Mouse (Mus musculus): ENCODE data around the gene Ifitm1.
"Not testable (repeated sequence)": the region's sequence is repeated elsewhere in the genome, so short reads cannot be mapped to it uniquely, and the experiment has no call there.

Ifitm1 gene

DNA sequence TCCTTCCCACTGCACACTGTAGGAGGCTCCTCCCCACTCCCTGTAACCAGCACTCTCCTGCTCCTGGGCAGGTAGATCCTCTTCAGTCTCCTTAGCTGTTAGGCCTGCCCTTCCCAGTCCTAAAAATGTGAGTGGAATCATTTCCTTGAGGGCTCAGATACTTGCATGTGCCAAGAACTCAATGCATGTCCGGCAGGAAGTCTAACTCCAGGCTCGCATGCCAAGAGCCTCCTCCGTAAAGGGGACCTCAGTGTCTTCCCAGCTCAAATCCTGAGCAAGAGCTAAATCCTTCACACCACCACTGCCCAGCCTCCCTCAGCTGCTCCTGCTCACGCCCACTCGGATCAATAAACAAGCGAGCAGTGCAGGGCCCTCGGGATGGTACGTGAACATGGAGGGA lies 16.0 kb upstream of the Ifitm1 start:
- no peak for DNase-seq

DNA sequence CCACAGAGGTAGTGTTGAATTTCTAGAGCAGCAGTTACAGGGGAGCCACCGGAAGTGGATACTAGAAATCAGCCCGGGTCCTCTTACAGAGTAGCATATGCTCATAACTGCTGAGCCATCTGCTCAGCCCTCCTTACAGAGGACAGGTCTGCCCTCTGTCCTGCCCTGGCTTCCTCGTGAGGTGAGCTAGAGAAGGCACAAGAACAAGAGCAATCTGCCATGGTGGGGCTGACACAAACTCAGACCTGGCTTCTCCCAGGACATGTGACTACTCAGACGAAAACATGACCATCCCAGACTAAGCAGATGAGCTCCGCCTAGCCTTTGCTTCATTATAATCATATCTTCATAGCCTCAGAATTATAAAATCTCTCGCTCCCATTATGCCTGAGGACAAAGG lies 15.3 kb upstream of the Ifitm1 start:
- DNase-seq = no peak

- DNase-seq = no peak
Observed at GRCm38 (mm10) chr7:140952441-140952840, 14.6 kb upstream of the Ifitm1 start.

DNA sequence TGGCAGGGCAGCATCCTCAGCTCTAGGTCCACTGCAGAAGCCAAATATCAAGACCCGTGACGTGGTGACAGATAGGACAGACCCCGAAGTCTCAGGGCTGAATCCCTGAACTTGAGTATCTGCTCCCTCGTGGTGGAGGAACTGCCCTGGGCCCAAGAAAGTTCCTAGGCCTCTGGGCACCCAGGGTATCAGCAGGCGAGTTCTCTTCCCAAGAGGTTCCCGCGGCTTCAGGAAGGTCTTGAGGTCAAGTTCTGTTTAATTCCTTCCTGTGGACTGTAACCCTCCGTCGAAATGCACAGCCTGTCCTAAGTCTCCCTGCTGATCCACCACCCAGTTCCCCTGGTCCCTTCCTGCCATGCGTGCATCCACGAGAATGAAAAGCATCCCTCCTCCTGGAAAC lies 13.9 kb upstream of the Ifitm1 start:
- DNase-seq = no peak

- DNase-seq = no peak
Observed at GRCm38 (mm10) chr7:140953800-140954732, 13.0 kb upstream of the Ifitm1 start.

DNA sequence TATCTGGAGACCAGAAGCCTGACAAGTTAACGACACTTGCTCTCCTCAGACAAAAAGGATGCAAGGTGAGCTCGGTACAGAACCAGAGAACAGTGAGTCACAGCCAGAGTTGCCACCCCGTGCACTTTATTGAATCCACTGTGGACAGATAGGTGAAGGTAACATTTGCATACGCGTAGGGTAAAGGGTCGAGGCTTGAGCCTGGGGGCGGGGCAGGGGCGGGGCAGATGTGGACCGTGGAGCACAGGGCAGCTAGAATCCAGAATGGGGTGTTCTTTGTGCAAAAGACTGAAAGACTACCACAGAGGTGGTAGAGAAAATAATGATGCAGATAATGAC lies 12.3 kb upstream of the Ifitm1 start:
- no peak for DNase-seq

DNA sequence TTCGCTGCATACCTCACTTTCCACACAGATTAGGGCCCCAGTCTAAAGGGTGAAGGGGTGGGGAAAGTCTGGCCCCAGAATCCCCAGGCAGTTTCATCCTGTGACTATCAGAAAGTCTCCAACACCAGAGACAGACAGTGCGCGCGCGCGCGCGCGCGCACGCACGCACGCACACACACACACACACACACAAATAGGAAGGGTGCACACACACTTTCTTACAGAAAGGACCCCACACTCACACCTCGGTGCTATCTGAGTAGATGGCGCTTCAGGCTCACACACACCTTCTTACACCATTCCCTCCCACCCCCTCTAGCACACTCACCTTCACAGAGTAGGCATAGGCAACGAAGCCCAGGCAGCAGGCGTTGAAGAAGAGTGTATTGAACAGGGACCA lies 11.7 kb upstream of the Ifitm1 start:
- no peak for DNase-seq

DNA sequence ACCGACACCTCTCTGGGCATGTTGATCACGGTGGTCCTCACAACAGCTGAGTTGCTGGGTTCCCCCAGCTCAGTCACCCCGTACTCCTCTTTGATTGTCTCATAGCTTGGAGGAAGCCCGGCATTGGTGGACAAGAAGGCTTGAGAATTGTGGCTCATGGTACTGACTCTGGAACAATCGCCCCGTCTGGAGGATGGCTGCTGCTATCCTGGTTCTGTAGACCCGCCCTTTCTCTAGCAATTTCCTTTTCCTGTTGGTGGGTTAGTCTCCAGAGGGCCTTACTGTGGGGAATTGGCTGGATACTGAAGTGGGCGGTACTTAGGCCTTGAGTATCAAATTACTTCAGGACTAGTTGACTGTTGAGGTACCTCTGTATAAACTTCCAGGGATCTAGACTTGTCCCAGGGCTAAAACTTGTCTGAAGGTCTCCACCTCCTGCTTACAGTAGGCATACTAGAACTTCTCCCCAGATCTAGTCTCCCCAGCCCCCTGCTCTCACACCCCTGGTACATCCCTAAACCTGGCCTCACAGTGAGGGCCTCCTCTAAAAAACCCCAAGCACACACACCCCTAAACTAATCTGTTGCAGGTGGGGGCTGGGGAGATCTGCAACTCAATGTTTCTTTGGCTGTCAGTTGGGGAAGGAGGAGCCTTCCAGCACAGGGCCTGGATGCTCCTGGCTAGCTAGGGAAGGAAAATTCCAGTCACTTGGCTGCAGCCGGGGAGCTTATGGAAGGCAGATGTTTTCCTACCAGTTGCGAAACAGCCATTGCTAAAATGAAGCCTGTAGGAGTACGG lies 11.1 kb upstream of the Ifitm1 start, which contains the start of the genes Gm45717 and Ifitm2:
Gene Gm45717, minus strand, starts transcription at position 180 of the 798 bp plus-strand sequence.
Gene Ifitm2, minus strand, starts transcription at position 230 of the 798 bp plus-strand sequence.
- no peak for DNase-seq

DNA sequence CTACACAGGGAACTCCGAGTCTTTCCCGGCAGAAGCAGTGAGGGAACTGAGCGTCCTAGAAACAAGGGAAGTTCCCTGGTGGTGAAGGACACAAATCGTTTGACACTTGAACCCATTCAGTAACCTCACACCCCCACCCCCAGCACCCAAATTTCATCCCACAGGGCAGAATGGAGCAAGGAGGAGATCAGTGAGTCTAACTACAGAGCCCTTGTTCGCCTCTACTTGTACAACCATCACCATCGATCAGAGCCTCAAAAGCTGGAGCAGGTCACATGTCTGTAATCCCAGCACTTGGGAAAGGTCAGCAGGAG lies 10.5 kb upstream of the Ifitm1 start:
- DNase-seq = no peak

DNA sequence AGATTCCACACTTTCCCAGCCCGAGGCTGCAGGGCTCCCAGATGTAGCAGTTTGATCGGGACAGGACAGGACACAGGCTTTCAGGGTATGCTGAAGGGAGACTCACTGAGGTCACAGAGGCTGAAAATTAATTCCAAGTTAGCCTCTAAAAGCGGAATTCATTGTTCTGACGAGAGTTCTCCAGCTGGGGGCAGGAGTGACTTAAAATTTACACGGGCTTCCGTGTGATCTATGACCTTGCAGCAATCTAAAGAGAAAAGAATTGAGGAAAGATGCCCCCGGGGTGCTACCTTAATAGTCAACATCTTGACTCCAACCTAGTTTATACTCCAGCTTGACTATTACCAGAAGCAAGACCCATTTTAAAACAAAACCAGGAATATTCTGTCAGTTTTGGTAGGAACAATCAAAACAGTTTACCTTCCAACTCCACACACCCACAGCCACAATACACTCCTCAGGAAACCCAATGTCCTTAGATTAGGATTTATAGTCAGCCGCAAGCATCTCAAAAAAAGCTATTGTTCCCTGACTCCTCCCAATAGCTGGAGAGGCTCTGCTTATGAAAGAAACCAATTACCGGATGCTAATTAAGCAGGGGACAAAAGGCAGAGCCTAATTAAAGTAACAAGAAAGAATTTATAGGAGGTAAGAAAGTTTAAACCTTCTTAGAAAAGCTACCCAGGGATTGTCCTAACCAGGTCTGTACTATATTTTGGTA lies 7.7 kb upstream of the Ifitm1 start:
- no peak for DNase-seq

DNA sequence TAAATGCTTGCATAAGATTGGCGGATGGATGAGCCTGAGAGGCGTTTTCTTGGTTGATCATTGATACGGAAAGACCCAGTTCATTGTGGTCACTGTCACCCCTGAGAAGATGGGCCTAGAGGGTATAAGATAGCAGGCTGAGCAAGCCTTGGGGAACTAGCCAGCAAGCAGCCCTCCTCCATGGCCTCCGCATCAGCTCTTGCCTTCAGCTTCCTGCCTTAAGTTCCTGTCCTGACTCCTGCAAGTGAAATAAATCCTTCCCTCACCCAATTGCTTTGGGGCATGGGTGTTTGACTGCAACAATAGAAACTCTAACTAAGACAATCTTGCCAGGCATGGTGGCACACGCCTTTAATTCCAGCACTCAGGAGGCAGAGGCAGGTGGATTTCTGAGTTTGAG lies 7.0 kb upstream of the Ifitm1 start:
- no peak for DNase-seq

DNA sequence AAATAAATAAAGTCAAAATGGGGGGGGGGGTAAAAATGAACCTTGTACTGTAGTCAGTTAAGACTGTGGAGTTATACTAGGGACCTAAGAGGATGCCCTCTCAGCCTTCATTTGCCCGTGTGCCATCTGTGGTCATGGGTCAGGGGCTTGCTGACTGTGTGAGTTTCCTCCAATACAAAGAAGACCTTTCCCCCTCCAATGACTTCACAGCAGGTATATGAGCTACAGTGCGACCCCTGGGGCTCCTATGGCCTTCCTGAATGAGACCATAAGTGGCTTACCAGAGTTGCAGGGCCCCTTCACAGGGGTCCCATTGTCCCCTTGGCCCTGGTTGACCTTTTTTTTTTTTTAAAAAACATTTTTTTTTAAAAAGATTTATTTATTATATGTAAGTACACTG lies 5.6 kb upstream of the Ifitm1 start:
- no peak for DNase-seq

GRCm38 (mm10) chr7:140962733-140963132 lies 4.3 kb upstream of the Ifitm1 start:
- no peak for DNase-seq

- DNase-seq = no peak
Observed at GRCm38 (mm10) chr7:140967862-140968591, 1.0 kb downstream of the Ifitm1 start.

DNA sequence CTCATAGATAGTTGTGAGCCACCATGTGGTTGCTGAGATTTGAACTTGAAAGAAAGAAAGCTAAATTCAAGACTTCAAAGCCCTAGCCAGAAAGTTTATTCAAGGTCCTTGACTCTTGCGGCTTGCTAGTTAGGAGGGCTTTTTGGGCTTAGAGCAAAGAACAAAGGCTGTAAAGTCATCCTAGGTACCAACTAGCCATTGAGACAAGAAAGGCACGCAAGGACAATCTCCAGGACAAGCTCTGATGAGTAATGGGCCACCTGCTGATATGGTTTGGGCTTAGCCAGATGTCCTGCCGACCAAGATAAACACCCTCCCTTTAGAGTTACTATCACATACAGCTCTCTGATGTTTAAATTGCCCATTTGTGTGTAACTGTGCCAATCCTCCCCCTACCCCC lies 1.7 kb downstream of the Ifitm1 start:
- DNase-seq = not testable (repeated sequence)

- no peak for DNase-seq
Observed at GRCm38 (mm10) chr7:140970931-140971330, 3.9 kb downstream of the Ifitm1 start.

- DNase-seq = no peak
Observed at GRCm38 (mm10) chr7:140971479-140972171, 4.6 kb downstream of the Ifitm1 start.

DNA sequence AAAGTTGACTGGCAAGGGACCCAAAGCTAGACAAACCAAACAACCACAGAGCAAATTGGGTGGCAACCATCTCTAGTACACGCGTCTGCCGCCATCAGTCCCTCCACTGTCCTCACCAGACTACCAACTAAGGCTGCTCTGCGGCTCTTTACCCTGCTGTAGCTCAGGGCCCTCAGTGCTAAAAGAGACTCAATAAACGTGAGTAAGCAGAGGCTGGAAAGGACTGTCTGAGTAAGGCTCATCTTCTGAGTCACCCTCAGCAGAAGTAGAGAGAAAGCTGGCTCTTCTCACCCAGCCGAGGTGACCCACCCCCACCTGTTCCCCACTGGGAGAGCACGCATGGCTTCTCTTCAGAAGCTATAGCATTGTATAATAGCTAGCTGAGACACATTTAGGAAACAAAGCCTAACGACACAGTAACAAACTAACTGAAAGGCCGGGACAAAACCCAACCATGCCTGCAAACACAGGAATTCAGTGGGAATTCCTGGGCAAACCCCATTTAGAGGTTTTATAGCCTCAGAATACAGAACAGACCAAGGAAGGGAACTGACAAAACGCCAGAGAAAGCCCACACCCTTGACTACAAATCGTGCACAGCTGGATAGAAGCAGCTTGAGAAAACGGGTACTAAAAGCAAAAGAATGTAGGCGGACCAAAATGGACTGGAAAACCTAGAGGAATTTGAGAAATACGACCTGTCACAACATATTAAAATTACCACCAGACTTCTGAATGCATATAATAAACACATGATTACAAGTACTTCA lies 6.6 kb downstream of the Ifitm1 start:
- no peak for DNase-seq

DNA sequence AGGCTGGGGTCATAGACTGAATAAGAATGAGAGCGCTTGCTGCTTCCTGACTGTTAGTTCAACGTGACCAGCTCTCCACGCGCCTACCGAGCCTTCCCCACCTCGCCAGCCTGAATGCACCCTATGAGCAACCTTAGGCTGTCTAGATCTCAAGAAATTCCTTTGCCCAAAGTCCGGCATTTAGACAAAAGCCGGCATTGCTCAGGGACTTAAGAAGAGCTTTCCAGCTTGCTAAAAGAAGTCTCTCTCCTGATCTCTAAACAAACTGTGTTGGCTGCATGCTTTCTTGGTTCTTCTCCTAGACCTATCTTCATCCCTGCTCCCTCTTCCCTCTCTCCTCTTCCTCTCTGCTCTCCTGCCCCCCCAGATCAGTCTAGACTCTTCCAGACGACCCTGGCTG lies 7.9 kb downstream of the Ifitm1 start:
- DNase-seq = no peak

GRCm38 (mm10) chr7:140975465-140975864 lies 8.4 kb downstream of the Ifitm1 start:
- no peak for DNase-seq

DNA sequence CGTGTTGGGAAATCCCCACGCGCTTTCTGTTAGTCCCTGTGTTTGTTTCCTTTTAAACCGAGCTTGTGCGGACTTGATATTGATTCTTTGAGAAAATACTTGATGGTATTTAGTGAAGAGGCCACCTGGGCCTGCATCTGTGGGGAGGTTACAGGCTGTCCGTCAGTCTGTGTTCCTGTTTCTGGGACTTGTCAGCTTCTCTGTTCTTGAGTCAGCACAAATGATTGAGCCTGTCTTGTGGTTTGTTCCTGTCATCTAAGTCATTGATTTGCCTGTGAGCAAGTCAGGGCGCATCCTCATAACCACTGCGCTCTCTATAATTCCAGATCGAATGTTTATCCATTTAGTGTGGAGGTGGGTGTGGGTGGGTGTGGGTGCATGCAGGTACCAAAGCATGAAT lies 9.7 kb downstream of the Ifitm1 start:
- not testable (repeated sequence) for DNase-seq
